Mouse (Mus musculus) spleen, adult 2 months (tissue): Measurements from ENCODE around the gene Itgb5.

Experiments
- CTCF ChIP-seq: fragments of 200-500 bp; IDR thresholded peaks from 2 replicates; pipeline ENCODE4 v1.5.1; 2011; ENCODE audit warnings: mild to moderate bottlenecking, inconsistent platforms; ENCODE audit not compliant: insufficient read depth, insufficient read length, insufficient replicate concordance; ENCODE audit errors: extremely low read depth
- POLR2A ChIP-seq: fragments of 200-500 bp; IDR thresholded peaks from 2 replicates; pipeline ENCODE4 v1.6.1; 2011; ENCODE audit warnings: low read depth, low read length, inconsistent platforms

DNA sequence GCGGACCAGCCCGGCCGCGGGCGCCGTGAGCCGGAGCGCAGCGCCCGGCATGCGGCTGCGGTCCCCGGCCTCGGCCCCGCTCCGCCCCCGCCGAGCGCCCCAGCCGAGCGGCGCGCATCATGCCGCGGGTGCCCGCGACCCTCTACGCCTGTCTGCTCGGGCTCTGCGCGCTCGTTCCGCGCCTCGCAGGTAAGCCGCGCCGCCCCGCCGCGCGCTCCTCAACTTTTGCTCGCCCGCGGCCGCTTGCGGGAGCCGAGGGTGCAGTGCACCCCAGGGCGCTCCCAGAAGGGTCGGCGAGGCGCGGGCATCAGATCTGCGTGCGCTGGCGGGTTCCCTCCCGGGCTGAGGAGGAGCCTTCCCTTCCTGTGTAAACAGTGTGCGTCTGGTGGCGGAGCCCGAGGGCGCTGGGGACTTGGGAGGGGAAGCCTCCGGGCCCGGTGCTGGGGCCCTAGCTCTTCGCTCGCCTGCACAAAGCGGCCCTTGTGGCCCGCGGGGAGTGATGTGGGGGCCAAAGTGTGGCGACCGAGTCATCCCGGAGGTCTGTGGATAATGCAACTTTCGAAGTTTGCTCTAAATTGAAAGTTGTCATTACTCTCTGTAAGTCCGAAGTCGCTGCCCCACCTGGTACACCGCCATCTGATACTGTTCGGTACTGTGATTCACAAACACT lies 512 bp downstream of the Itgb5 start:
- TF ChIP-seq POLR2A (no peak), CTCF (no peak)
